12 mouse cellular contexts compared by ENCODE assay signal in the genomic region with DNA sequence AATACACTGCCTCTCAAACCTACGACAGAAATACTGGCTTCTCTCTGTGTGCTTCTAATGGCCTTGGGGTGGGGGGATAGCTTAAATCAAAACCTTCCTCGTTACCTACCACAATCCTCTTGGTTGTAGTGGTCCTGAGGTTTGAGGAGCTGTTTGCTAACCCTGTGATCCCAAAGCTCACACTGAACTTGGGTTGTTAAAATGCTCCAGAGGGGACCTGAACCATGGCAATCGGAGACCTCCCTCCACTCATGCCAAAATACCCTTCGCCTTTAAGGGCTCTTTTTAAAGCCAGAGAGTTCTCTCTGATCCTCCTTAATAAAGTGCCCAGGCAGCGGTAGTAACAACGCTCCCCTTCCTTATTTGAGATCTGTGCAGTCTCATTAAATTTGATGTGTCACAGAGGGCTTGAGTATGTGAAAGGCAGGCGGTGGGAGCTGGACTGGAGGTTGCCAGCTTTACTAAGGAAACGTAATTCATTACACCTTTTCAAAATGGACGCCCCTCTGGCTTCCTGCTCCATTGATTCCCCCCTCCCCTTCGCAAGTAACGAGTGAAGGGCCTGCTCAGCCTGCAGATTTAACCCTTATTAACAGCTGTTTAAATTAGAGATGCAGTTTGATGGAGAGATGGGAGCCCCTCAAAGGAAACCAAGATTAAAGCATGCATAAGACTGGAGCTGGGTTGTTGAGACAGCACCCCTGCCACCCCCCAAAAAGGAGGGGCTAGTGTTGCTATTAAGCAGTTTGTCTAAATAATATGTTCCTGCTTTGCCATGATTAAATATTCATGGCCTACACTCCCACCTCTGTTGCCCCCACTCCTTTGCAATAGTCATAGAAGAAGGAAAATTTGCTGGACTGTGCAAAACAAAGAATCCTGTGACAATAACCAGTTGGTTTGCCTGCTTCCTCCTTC.
A peak's percentile ranks its signal among the peaks of the same experiment; 100 is the strongest.
DNase-seq lines count a peak whose midpoint lies in the region; ATAC-seq and TF ChIP-seq lines count a peak whose summit lies in the region.
"Had no signal": no experiment of that assay in that cellular context is flagged by ENCODE, and none has a peak within 500 bp of the region (broad histone marks: within the 10 kb centered on the region; RNA-seq: fewer than 3 reads in every experiment).

No protein-coding gene starts in this region.

- H3K4me2 ChIP-seq in forebrain, postnatal 0 days (ENCODE audit: low read depth) = no peak overlapping the region
- H3K4me2 ChIP-seq in limb, embryonic 12.5 days = 0 out of 2 replicates have a peak overlapping the region, but pooled peaks have one; percentile 8
- H3K4me2 ChIP-seq in neural tube, embryonic 15.5 days = no peak overlapping the region

- peak; percentile 12 to 29 for DNase-seq in kidney, postnatal 4 days
- no peak for DNase-seq in kidney, postnatal 14 days
- peak; percentile 41 for DNase-seq in forebrain, postnatal 0 days
- no peak for DNase-seq in heart, adult 18-20 months
- DNase-seq in left cerebral cortex, postnatal 4 days = no peak
- no peak for DNase-seq in adrenal gland, adult 8-10 months
- DNase-seq: adrenal gland, postnatal 10 days; heart, postnatal 10 days; retina, postnatal 1 day had no signal

- TF ChIP-seq CTCF in forebrain, postnatal 0 days (IDR thresholded peaks at IDR 0.05; ENCODE audit: low read depth) = no peak

- no peak overlapping the region for H3K4me3 ChIP-seq in forebrain, postnatal 0 days (ENCODE audit: low read depth, low read length)
- no peak overlapping the region for H3K4me3 ChIP-seq in limb, embryonic 12.5 days (replicated peaks)
- H3K4me3 ChIP-seq in neural tube, embryonic 15.5 days (replicated peaks) = no peak overlapping the region

- 0 out of 2 replicates have a peak overlapping the region, but pooled peaks have one; percentile 29 for H3K27ac ChIP-seq in forebrain, postnatal 0 days (ENCODE audit: low read depth, low read length)
- peak overlapping the region; percentile 90 for H3K27ac ChIP-seq in limb, embryonic 12.5 days
- H3K27ac ChIP-seq in neural tube, embryonic 15.5 days (replicated peaks) = peak overlapping the region; percentile 73

- H3K27me3 ChIP-seq in forebrain, postnatal 0 days (ENCODE audit: insufficient read depth, low read length) = no peaks in the 10 kb centered on the region
- no peaks in the 10 kb centered on the region for H3K27me3 ChIP-seq in limb, embryonic 12.5 days
- H3K27me3 ChIP-seq in neural tube, embryonic 15.5 days (replicated peaks) = no peaks in the 10 kb centered on the region
- H3K27me3 ChIP-seq: Patski had no signal

- WGBS in forebrain, postnatal 0 days = 15% methylated on average over 11 of the region's 11 CpGs
- 18% methylated on average over 11 of the region's 11 CpGs for WGBS in limb, embryonic 12.5 days
- 21% methylated on average over 11 of the region's 11 CpGs for WGBS in neural tube, embryonic 15.5 days

- ATAC-seq in forebrain, postnatal 0 days = peak; percentile 42; the same call in 1 of the 2 replicates
- ATAC-seq in limb, embryonic 12.5 days (ENCODE audit: insufficient number of reproducible peaks, insufficient read depth, low FRiP score, low TSS enrichment, low read depth) = peak; percentile 88
- ATAC-seq in neural tube, embryonic 15.5 days (ENCODE audit: low FRiP score) = peak; percentile 87
- ATAC-seq: Patski had no signal

- no peaks in the 10 kb centered on the region for H3K4me1 ChIP-seq in forebrain, postnatal 0 days (ENCODE audit: insufficient read depth)
- peaks cover 19% of the 10 kb centered on the region for H3K4me1 ChIP-seq in limb, embryonic 12.5 days (replicated peaks)
- H3K4me1 ChIP-seq in neural tube, embryonic 15.5 days = peaks cover 12% of the 10 kb centered on the region

- 0 out of 2 replicates have a peak, but pooled peaks cover 4% of the 10 kb centered on the region for H3K9me3 ChIP-seq in forebrain, postnatal 0 days (ENCODE audit: low read length)
- peaks cover 7% of the 10 kb centered on the region; the same call in 1 of the 2 replicates for H3K9me3 ChIP-seq in limb, embryonic 12.5 days
- no peaks in the 10 kb centered on the region; the same call in 1 of the 2 replicates for H3K9me3 ChIP-seq in neural tube, embryonic 15.5 days (replicated peaks)

- intact Hi-C loops in left cerebral cortex, postnatal 4 days (cut with DNase I) = no loop called here

- no peaks in the 10 kb centered on the region for H3K36me3 ChIP-seq in forebrain, postnatal 0 days (ENCODE audit: insufficient read depth)
- no peaks in the 10 kb centered on the region for H3K36me3 ChIP-seq in limb, embryonic 12.5 days
- no peaks in the 10 kb centered on the region for H3K36me3 ChIP-seq in neural tube, embryonic 15.5 days

- no peak overlapping the region for H3K9ac ChIP-seq in forebrain, postnatal 0 days
- H3K9ac ChIP-seq in limb, embryonic 12.5 days (replicated peaks) = no peak overlapping the region
- H3K9ac ChIP-seq in neural tube, embryonic 15.5 days (replicated peaks) = no peak overlapping the region

Comparison
In these comparisons a context has a peak if more than half of its experiments do, and no peak if none do; other contexts are left out.
1. DNase-seq: peak in kidney, postnatal 4 days (2 of 2) and forebrain, postnatal 0 days (single experiment); none in kidney, postnatal 14 days (single experiment), heart, adult 18-20 months (0 of 2), left cerebral cortex, postnatal 4 days (single experiment) and adrenal gland, adult 8-10 months (single experiment).
2. H3K27ac ChIP-seq: peak in every context shown above with its lines; median percentile 90 in limb, embryonic 12.5 days; 73 in neural tube, embryonic 15.5 days; 29 in forebrain, postnatal 0 days.
3. Peak in every context shown above with its lines, with median percentiles within 50 percentile points of each other: ATAC-seq.